Mouse (Mus musculus): ENCODE measurements around the gene Dhx15. TPM values are rescaled to one million over a fixed set of nuclear protein-coding genes. Genes with fewer than 3 reads are reported as not detected.

Gene Dhx15
- polyA plus RNA-seq, 1 experiment from 2014 or later: 118 TPM

DNA sequence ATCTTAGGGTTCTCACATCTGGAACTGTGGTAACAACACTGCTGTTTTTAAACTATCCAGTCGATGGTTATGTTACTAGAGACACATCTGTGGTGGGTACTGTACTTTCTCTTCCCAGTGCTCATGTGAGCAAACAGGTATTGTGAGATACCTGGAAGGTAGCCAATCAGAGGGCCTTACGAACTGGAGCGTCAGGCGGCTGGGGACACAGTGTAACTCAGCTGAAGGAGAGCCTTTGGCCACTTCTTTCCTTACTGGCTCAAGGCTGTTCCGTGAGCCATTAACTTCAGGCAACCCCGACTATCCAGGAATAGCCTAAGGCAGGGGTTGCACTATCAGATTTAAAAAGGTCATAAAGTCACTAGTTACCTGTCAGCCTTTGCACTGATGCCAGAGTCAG, 51.5 kb downstream of the Dhx15 start:
- Histone ChIP-seq H3K9ac (replicated peaks; ENCODE audit: low read length) (no peak overlapping the region), H3K27me3 (ENCODE audit: control insufficient read depth, insufficient read depth, low read length) (no peaks in the 10 kb centered on the region), H3K4me2 (ENCODE audit: low read depth, low read length) (no peak overlapping the region), H3K9me3 (replicated peaks; ENCODE audit: control insufficient read depth, low read length) (no peaks in the 10 kb centered on the region), H3K4me1 (ENCODE audit: control insufficient read depth, insufficient read depth, low read length) (no peaks in the 10 kb centered on the region), H3K27ac (replicated peaks; ENCODE audit: low read depth, low read length) (no peak overlapping the region), H3K36me3 (replicated peaks; ENCODE audit: control insufficient read depth, insufficient read depth, low read depth, low read length) (no peaks in the 10 kb centered on the region; the same call in 1 of the 2 replicates), H3K4me3 (ENCODE audit: low read depth, low read length) (no peak overlapping the region)
- no peak for ATAC-seq (replicated peaks; ENCODE audit: insufficient number of reproducible peaks, low FRiP score, low TSS enrichment, low read depth)
- no peak for DNase-seq (ENCODE audit: low spot score)
- 86% methylated on average over 6 of the region's 6 CpGs for WGBS

- no peaks in the 10 kb centered on the region for H3K9me3 ChIP-seq (replicated peaks; ENCODE audit: control insufficient read depth, low read length)
- no peaks in the 10 kb centered on the region for H3K4me1 ChIP-seq (ENCODE audit: control insufficient read depth, insufficient read depth, low read length)
- 93% methylated on average over 11 of the region's 11 CpGs for WGBS
- H3K9ac ChIP-seq (replicated peaks; ENCODE audit: low read length): no peak overlapping the region
- ATAC-seq (replicated peaks; ENCODE audit: insufficient number of reproducible peaks, low FRiP score, low TSS enrichment, low read depth) (no peak), DNase-seq (ENCODE audit: low spot score) (no peak)
- H3K4me3 ChIP-seq (ENCODE audit: low read depth, low read length): no peak overlapping the region
- H3K27me3 ChIP-seq (ENCODE audit: control insufficient read depth, insufficient read depth, low read length): no peaks in the 10 kb centered on the region
- H3K27ac ChIP-seq (replicated peaks; ENCODE audit: low read depth, low read length): no peak overlapping the region
- no peak overlapping the region for H3K4me2 ChIP-seq (ENCODE audit: low read depth, low read length)
- no peaks in the 10 kb centered on the region; the same call in 1 of the 2 replicates for H3K36me3 ChIP-seq (replicated peaks; ENCODE audit: control insufficient read depth, insufficient read depth, low read depth, low read length)
These were observed 52.2 kb downstream of the Dhx15 start for GRCm38 (mm10) chr5:52138134-52138533.

DNA sequence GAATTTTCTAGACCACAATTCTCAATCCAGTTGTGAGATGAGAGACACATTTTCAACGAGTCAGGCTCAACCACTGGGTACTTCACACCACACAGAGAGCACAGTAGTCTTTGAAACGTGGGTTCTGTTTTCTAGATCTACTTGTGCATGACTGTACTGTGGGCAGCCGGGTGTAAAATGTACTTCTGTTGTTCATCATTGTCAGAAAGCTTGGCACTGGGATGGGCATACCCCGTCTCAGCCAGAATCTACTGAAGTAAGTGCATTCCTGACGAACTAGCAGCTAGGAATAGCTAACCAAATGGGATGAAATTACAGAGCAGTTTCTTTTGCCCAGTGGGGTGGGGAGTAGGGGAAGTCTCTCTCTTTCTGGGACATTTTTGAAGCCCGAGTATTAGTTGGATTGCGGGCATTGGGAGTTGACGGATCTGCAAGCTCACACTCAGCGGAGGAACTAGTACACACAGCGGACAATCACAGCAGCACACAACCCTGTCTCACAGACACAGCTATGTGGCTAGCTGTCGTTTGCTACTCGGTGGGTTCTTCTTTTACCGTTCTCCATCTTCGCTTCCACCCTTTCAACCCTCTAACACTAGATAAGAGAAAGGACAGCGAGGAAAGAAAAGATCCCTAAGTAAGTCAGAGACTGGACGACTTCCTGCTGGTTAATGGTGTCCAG, 54.7 kb downstream of the Dhx15 start:
- Histone ChIP-seq H3K4me3 (ENCODE audit: low read depth, low read length) (no peak overlapping the region), H3K9me3 (replicated peaks; ENCODE audit: control insufficient read depth, low read length) (no peaks in the 10 kb centered on the region), H3K9ac (replicated peaks; ENCODE audit: low read length) (no peak overlapping the region), H3K27me3 (ENCODE audit: control insufficient read depth, insufficient read depth, low read length) (no peaks in the 10 kb centered on the region), H3K36me3 (replicated peaks; ENCODE audit: control insufficient read depth, insufficient read depth, low read depth, low read length) (no peaks in the 10 kb centered on the region), H3K4me2 (ENCODE audit: low read depth, low read length) (no peak overlapping the region), H3K27ac (replicated peaks; ENCODE audit: low read depth, low read length) (no peak overlapping the region), H3K4me1 (ENCODE audit: control insufficient read depth, insufficient read depth, low read length) (no peaks in the 10 kb centered on the region)
- no peak for DNase-seq (ENCODE audit: low spot score)
- no peak for ATAC-seq (replicated peaks; ENCODE audit: insufficient number of reproducible peaks, low FRiP score, low TSS enrichment, low read depth)
- WGBS: 83% methylated on average over 16 of the region's 16 CpGs

DNA sequence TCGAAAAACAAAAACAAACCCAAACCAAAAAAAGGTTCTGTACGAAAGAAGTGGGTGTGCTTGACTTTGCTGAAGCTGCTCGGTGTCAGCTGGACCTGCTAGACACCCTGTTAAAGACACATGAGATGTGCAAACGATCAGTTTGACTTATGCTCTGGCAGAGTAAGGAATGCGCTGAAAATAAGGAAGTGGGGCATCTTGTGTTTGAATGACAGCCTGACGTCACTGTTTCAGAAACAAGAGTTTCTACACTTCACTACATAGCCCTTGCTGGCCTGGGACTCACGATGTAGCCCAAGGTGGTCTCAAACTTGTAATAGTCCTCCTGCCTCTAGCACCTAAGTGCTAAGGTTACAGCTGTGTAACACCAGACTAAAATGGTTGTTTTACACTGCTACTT, 57.5 kb downstream of the Dhx15 start:
- ATAC-seq (replicated peaks; ENCODE audit: insufficient number of reproducible peaks, low FRiP score, low TSS enrichment, low read depth) (no peak), DNase-seq (ENCODE audit: low spot score) (no peak)
- H3K27me3 ChIP-seq (ENCODE audit: control insufficient read depth, insufficient read depth, low read length): no peaks in the 10 kb centered on the region
- no peak overlapping the region for H3K27ac ChIP-seq (replicated peaks; ENCODE audit: low read depth, low read length)
- H3K4me3 ChIP-seq (ENCODE audit: low read depth, low read length): no peak overlapping the region
- no peak overlapping the region for H3K9ac ChIP-seq (replicated peaks; ENCODE audit: low read length)
- 92% methylated on average over 7 of the region's 7 CpGs for WGBS
- no peaks in the 10 kb centered on the region for H3K9me3 ChIP-seq (replicated peaks; ENCODE audit: control insufficient read depth, low read length)
- H3K4me2 ChIP-seq (ENCODE audit: low read depth, low read length): no peak overlapping the region
- H3K36me3 ChIP-seq (replicated peaks; ENCODE audit: control insufficient read depth, insufficient read depth, low read depth, low read length): no peaks in the 10 kb centered on the region
- no peaks in the 10 kb centered on the region for H3K4me1 ChIP-seq (ENCODE audit: control insufficient read depth, insufficient read depth, low read length)

DNA sequence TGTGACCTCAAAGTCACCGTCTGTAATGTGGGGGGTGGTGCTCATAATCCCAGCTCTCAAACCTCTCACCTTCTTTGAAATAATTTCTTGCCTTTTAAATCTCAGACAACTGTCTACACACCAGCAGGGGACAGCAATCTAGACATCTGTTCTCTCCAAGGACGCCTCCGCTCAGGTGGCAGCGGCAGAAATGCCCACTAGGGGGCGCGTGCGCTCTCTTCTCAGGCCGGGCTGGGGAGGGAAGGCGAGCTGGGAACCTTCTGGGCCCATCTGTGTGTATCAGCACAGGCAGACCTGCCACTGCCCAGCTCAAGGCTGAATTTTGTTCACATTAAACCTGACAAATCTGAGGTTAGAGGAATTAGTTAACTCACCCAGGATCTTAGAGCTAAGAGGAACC, 58.2 kb downstream of the Dhx15 start:
- Histone ChIP-seq H3K27me3 (ENCODE audit: control insufficient read depth, insufficient read depth, low read length) (no peaks in the 10 kb centered on the region), H3K9ac (replicated peaks; ENCODE audit: low read length) (no peak overlapping the region), H3K4me3 (ENCODE audit: low read depth, low read length) (no peak overlapping the region), H3K36me3 (replicated peaks; ENCODE audit: control insufficient read depth, insufficient read depth, low read depth, low read length) (no peaks in the 10 kb centered on the region), H3K4me2 (ENCODE audit: low read depth, low read length) (no peak overlapping the region), H3K9me3 (replicated peaks; ENCODE audit: control insufficient read depth, low read length) (no peaks in the 10 kb centered on the region), H3K4me1 (ENCODE audit: control insufficient read depth, insufficient read depth, low read length) (no peaks in the 10 kb centered on the region), H3K27ac (replicated peaks; ENCODE audit: low read depth, low read length) (no peak overlapping the region)
- peak; percentile 54 for ATAC-seq (replicated peaks; ENCODE audit: insufficient number of reproducible peaks, low FRiP score, low TSS enrichment, low read depth)
- WGBS: 20% methylated on average over 9 of the region's 9 CpGs
- DNase-seq (ENCODE audit: low spot score): peak; percentile 69

- H3K9me3 ChIP-seq (replicated peaks; ENCODE audit: control insufficient read depth, low read length): no peaks in the 10 kb centered on the region
- no peak overlapping the region for H3K9ac ChIP-seq (replicated peaks; ENCODE audit: low read length)
- no peaks in the 10 kb centered on the region for H3K4me1 ChIP-seq (ENCODE audit: control insufficient read depth, insufficient read depth, low read length)
- H3K36me3 ChIP-seq (replicated peaks; ENCODE audit: control insufficient read depth, insufficient read depth, low read depth, low read length): no peaks in the 10 kb centered on the region
- H3K4me2 ChIP-seq (ENCODE audit: low read depth, low read length): no peak overlapping the region
- WGBS: 87% methylated on average over 13 of the region's 13 CpGs
- no peak for DNase-seq (ENCODE audit: low spot score)
- no peak overlapping the region for H3K27ac ChIP-seq (replicated peaks; ENCODE audit: low read depth, low read length)
- no peak for ATAC-seq (replicated peaks; ENCODE audit: insufficient number of reproducible peaks, low FRiP score, low TSS enrichment, low read depth)
- H3K4me3 ChIP-seq (ENCODE audit: low read depth, low read length): no peak overlapping the region
- no peaks in the 10 kb centered on the region for H3K27me3 ChIP-seq (ENCODE audit: control insufficient read depth, insufficient read depth, low read length)
These were observed 58.9 kb downstream of the Dhx15 start for GRCm38 (mm10) chr5:52131389-52131788.

DNA sequence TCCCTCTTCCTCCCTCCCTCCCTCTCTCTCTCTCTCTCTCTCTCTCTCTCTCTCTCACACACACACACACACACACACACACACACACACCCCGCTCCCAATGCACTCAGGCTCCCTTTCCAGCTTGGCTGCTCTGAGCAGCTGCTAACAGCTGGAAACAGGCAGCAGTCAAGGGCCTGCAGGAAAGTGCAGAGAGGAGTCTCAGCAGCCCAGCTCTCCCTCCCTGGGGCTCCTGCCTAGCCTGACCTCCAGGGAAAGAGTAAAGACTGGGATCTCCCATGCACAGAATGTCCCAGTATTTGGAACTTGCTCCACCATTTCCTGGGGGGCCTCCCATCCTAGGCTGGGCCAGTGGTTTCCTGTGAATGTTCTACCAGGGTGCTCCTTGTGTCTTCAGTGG, 59.8 kb downstream of the Dhx15 start:
- H3K27me3 ChIP-seq (ENCODE audit: control insufficient read depth, insufficient read depth, low read length): no peaks in the 10 kb centered on the region
- DNase-seq (ENCODE audit: low spot score) (no peak), ATAC-seq (replicated peaks; ENCODE audit: insufficient number of reproducible peaks, low FRiP score, low TSS enrichment, low read depth) (no peak)
- no peaks in the 10 kb centered on the region for H3K9me3 ChIP-seq (replicated peaks; ENCODE audit: control insufficient read depth, low read length)
- WGBS: 83% methylated on average over 1 of the region's 1 CpGs
- no peaks in the 10 kb centered on the region for H3K36me3 ChIP-seq (replicated peaks; ENCODE audit: control insufficient read depth, insufficient read depth, low read depth, low read length)
- no peak overlapping the region for H3K4me2 ChIP-seq (ENCODE audit: low read depth, low read length)
- H3K27ac ChIP-seq (replicated peaks; ENCODE audit: low read depth, low read length): no peak overlapping the region
- no peaks in the 10 kb centered on the region for H3K4me1 ChIP-seq (ENCODE audit: control insufficient read depth, insufficient read depth, low read length)
- no peak overlapping the region for H3K9ac ChIP-seq (replicated peaks; ENCODE audit: low read length)
- H3K4me3 ChIP-seq (ENCODE audit: low read depth, low read length): no peak overlapping the region

DNA sequence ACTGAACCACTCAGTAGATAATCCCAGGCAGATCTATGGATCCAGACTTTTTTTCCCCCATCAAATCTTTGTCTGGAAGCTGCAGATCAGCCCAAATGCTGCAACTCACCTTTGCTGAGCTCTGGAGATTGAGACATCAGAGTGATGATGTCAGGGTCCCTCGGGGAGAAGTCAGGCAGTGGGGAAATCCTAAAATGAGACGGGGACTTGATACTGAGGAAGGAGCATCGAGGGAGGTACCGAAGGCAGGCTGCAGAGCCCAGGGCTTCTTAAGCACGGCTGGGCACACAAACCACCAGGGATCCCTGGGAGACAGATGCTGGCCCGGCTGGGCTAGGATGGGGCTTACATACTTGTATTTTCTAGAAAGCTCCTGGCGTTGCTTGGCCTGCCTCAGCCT, 64.1 kb downstream of the Dhx15 start:
- Histone ChIP-seq H3K9ac (replicated peaks; ENCODE audit: low read length) (no peak overlapping the region), H3K4me1 (ENCODE audit: control insufficient read depth, insufficient read depth, low read length) (no peaks in the 10 kb centered on the region), H3K27ac (replicated peaks; ENCODE audit: low read depth, low read length) (no peak overlapping the region), H3K27me3 (ENCODE audit: control insufficient read depth, insufficient read depth, low read length) (no peaks in the 10 kb centered on the region), H3K36me3 (replicated peaks; ENCODE audit: control insufficient read depth, insufficient read depth, low read depth, low read length) (no peaks in the 10 kb centered on the region), H3K4me3 (ENCODE audit: low read depth, low read length) (no peak overlapping the region), H3K4me2 (ENCODE audit: low read depth, low read length) (no peak overlapping the region), H3K9me3 (replicated peaks; ENCODE audit: control insufficient read depth, low read length) (no peaks in the 10 kb centered on the region)
- DNase-seq (ENCODE audit: low spot score): no peak
- no peak for ATAC-seq (replicated peaks; ENCODE audit: insufficient number of reproducible peaks, low FRiP score, low TSS enrichment, low read depth)
- 67% methylated on average over 7 of the region's 7 CpGs for WGBS

All from embryonic facial prominence, embryonic 11.5 days (tissue).